Mouse (Mus musculus) kidney, embryonic 15.5 days (tissue): ENCODE measurements at regions not wholly inside any gene's neighbourhood (a gene's known extent, or its start where the extent isn't known, plus 50 kb on each side); places are given as distances from the start of the nearest gene placed in this dataset.
"Not testable (repeated sequence)": the region's sequence is repeated elsewhere in the genome, so short reads cannot be mapped to it uniquely, and the experiment has no call there.

Experiments
- ATAC-seq: fragments of 200-750 bp; cut with Nextera tagmentation; replicated peaks from 2 replicates; pipeline ENCODE4 v1.8.0; 2017; ENCODE audit warnings: moderate TSS enrichment; ENCODE audit not compliant: low FRiP score
- H3K27ac ChIP-seq: fragments of 300-500 bp; sonication (generic); 2 replicates; pipeline ENCODE4 v1.5.1; 2015; ENCODE audit warnings: mild to moderate bottlenecking, inconsistent platforms
- H3K27me3 ChIP-seq: fragments of 300-500 bp; sonication (generic); 2 replicates; pipeline ENCODE4 v1.6.1; 2015; ENCODE audit warnings: inconsistent platforms
- H3K36me3 ChIP-seq: fragments of 300-500 bp; sonication (generic); 2 replicates; pipeline ENCODE4 v1.6.1; 2015; ENCODE audit warnings: inconsistent platforms
- H3K4me1 ChIP-seq: fragments of 300-500 bp; sonication (generic); 2 replicates; pipeline ENCODE4 v1.6.1; 2015; ENCODE audit warnings: inconsistent platforms
- H3K4me2 ChIP-seq: fragments of 300-500 bp; sonication (generic); 2 replicates; pipeline ENCODE4 v1.6.1; 2015; ENCODE audit warnings: moderate library complexity, mild to moderate bottlenecking, inconsistent platforms
- H3K4me3 ChIP-seq: fragments of 300-500 bp; sonication (generic); replicated peaks from 2 replicates; pipeline ENCODE4 v1.5.1; 2015; ENCODE audit warnings: mild to moderate bottlenecking, inconsistent platforms
- H3K9ac ChIP-seq: fragments of 300-500 bp; sonication (generic); 2 replicates; pipeline ENCODE4 v1.6.1; 2015; ENCODE audit warnings: mild to moderate bottlenecking, inconsistent platforms
- H3K9me3 ChIP-seq: fragments of 300-500 bp; sonication (generic); replicated peaks from 2 replicates; pipeline ENCODE4 v1.6.1; 2016; ENCODE audit warnings: inconsistent platforms
- WGBS: fragments of 180-500 bp; shearing (Covaris S2); methylation state at CpG from one replicate; pipeline ENCODE4 v1.1.7; 2015; ENCODE audit warnings: mixed read lengths; 5-methylcytosine and 5-hydroxymethylcytosine counted together

DNA sequence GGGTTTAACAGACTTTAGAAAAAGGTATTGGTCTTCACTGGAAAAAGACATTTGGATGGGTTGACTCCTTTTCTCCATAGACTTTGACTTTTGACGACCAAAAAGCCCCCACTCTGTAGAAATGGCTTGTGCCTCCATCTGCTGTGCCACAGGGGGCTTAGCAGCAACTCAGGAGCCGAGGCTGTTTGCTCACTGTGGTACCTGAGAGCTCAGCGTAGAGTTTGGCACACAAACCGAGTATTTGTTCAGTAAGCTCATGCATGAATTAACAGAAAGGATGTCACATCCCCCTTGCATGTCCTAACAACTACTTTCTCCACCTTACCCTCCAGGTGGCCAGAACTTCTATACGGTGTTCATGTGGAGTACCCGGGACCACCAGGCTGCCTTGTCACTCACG is 149.7 kb upstream of the Map1b start:
- no peaks in the 10 kb centered on the region for H3K4me1 ChIP-seq
- no peaks in the 10 kb centered on the region for H3K9me3 ChIP-seq
- no peak overlapping the region for H3K27ac ChIP-seq
- H3K9ac ChIP-seq: no peak overlapping the region
- no peak for ATAC-seq
- no peak overlapping the region for H3K4me2 ChIP-seq
- H3K4me3 ChIP-seq: no peak overlapping the region
- no peaks in the 10 kb centered on the region for H3K27me3 ChIP-seq
- 77% methylated on average over 7 of the region's 7 CpGs for WGBS
- no peaks in the 10 kb centered on the region for H3K36me3 ChIP-seq

DNA sequence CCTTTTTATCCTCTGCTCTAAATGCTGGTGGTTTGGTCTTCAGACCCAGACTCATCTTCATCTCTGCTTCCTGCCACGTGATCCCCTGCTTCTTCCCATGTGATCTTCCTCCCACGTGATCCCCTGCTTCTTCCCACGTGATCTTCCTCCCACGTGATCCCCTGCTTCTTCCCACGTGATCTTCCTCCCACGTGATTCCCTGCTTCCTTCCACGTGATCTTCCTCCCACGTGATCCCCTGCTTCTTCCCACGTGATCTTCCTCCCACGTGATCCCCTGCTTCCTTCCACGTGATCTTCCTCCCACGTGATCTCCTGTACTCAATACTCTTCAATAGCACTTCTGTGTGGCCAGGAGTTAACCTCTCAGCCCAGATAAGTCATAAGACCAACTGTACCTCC is 147.1 kb upstream of the Map1b start:
- not testable (repeated sequence) for H3K4me1 ChIP-seq, H3K9ac ChIP-seq, H3K4me3 ChIP-seq, H3K36me3 ChIP-seq, ATAC-seq, H3K9me3 ChIP-seq, H3K4me2 ChIP-seq, H3K27ac ChIP-seq, H3K27me3 ChIP-seq
- 84% methylated on average over 12 of the region's 12 CpGs for WGBS

DNA sequence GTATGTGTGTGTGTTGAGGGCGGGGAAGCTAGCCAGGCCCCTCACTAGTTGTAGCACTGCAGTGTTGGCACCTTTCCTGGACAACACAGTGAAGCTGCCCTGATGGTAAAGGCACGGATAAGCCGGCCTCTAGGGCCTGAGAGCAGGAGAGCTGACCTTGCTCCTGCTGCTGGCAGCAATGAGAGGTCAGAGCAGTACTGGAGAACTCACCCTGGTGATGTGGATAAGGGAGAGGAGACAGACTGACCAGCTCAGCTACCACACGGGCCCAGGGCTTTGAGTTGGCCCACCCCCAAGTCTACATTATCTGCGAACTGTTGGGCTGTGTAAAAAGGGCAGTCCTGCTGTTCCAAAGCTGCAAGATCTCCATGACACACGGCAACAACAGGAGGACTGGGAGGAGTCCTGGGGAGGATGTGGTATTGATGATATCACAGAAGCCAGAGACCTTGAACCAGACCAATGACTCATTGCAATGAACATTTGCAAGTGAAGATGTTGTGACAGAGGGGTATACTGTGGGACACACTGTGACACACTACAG is 131.4 kb upstream of the Map1b start:
- ATAC-seq: no peak

DNA sequence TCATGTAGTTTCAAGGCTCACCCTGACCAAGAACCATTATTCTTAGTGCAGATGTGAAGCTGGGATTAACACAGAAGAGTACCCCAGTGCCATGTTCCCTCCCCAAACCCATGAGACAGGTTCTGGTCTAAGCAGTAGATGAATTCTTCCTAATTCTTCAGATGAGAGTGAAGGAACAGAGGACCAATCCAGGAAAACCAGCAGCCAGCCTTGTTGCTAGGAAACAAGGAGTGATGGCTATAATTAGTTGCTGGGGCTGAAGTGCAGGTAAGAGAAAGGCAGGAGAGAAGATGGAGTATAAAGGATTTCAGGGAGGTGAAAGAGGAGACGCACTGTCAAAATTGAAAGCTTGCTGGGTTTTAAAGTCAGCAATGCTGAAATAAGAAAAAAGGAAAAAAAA is 128.4 kb upstream of the Map1b start:
- Histone ChIP-seq H3K9me3 (no peaks in the 10 kb centered on the region), H3K4me3 (no peak overlapping the region), H3K4me1 (no peaks in the 10 kb centered on the region), H3K36me3 (no peaks in the 10 kb centered on the region), H3K27me3 (no peaks in the 10 kb centered on the region), H3K4me2 (no peak overlapping the region), H3K27ac (no peak overlapping the region), H3K9ac (no peak overlapping the region)
- 97% methylated on average over 1 of the region's 1 CpGs for WGBS
- ATAC-seq: no peak

More for the DNA sequence above, 131.4 kb upstream of the Map1b start:
- Histone ChIP-seq H3K4me1 (no peaks in the 10 kb centered on the region), H3K4me2 (no peak overlapping the region), H3K9ac (no peak overlapping the region), H3K27ac (no peak overlapping the region), H3K4me3 (no peak overlapping the region), H3K27me3 (no peaks in the 10 kb centered on the region), H3K36me3 (no peaks in the 10 kb centered on the region), H3K9me3 (no peaks in the 10 kb centered on the region)
- WGBS: 67% methylated on average over 6 of the region's 6 CpGs

DNA sequence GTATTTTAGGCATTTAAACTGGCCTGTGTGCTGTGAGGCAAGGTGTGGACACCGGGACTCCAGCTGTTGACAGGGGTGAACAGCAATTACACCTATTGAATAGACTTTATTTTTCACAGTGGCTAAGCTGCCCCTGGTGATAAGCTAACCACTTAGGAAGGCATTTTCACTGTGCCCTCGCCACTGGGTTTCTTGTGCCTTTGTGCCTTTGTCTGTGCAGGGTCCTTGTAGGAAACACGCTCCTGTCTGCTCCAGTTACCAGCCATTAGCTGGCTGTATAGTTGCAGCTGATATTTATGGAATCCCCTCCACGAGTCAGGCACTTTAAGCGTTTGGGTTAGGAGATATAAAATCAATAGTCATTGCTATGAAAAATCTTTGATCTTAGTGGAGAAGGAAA is 126.5 kb upstream of the Map1b start:
- 68% methylated on average over 5 of the region's 5 CpGs for WGBS
- H3K9ac ChIP-seq: no peak overlapping the region
- no peaks in the 10 kb centered on the region for H3K9me3 ChIP-seq
- no peak overlapping the region for H3K4me2 ChIP-seq
- H3K27me3 ChIP-seq: no peaks in the 10 kb centered on the region
- H3K4me3 ChIP-seq: no peak overlapping the region
- no peak overlapping the region for H3K27ac ChIP-seq
- no peaks in the 10 kb centered on the region for H3K4me1 ChIP-seq
- no peak for ATAC-seq
- H3K36me3 ChIP-seq: no peaks in the 10 kb centered on the region

DNA sequence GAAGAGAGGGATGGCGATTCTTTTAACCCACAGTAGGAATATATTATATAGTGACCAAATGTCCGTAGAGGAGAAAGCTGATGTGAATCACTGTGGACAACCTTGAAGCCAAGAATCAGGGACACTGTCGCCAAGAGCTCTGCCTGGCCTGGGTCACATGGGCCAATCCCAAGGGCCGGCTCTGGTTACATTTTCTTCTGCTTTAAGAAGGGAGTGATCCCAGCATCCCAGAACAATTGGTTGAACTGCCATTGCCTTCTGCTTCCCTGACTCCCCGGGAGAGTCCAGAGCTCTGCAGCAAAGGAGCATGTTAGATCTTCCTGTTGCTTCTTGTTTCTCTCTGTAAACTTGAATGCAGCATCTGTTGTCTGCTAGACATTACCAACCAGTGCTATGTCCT is 126.0 kb upstream of the Map1b start:
- no peaks in the 10 kb centered on the region for H3K9me3 ChIP-seq
- no peaks in the 10 kb centered on the region for H3K4me1 ChIP-seq
- 58% methylated on average over 5 of the region's 5 CpGs for WGBS
- H3K9ac ChIP-seq: no peak overlapping the region
- no peak overlapping the region for H3K4me2 ChIP-seq
- H3K36me3 ChIP-seq: no peaks in the 10 kb centered on the region
- H3K27ac ChIP-seq: no peak overlapping the region
- no peak overlapping the region for H3K4me3 ChIP-seq
- no peaks in the 10 kb centered on the region for H3K27me3 ChIP-seq
- ATAC-seq: no peak

DNA sequence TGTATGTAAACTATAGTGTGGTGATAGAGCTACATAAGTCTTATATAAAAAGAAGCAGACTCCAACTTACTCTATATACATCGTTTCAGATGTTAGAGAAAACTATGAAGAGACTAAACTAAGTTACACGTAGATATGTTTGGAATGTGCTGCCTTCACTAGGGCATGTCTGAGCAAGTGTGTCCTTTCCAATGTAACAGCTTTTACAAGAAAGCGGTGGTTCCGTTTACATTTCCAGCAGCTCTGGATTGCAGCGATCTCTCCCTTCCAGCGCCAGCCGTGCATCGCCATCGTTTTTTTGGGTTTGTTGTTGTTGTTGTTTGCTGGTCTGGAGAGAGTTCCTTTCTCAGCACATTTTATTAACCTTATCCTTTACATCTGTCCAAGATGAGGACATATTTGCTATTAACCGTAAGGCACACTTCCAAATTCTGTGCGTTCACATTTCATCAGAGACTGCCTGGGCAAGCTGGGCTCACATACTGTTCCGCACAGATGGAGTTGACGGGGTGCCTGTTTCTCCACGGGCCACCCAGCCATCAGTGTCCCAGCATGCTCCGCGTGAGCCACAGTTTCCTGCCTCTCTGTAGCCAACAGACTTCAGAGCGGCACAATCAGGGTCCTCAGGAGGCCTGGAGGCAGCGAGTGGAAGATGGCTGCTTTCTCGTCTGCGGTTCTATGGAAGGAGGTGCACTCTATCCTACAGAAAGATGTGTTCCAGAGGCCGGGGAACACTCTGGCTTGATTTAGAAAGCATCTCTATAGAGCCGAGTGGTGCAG is 125.2 kb upstream of the Map1b start:
- no peaks in the 10 kb centered on the region for H3K36me3 ChIP-seq

DNA sequence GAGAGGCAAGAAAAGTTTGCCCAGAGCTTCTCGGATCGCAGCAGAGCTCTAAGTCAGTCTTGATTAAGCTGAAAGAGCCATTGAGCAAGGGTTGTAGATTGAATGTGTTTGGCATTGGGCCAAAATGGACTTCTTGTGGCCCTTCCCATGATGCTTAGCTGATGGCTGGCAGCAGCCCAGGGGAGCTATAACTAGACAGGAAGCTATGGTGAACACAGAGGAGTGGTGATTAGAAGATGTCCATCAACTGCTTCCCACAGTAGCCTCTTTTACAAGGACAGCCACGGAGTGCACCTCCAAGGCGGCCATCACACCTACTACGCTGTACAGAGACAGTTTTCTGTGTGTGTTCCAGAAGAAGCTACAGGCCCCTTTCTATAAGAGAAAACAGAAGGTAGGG is 116.4 kb upstream of the Map1b start:
- 0 out of 2 replicates have a peak, but pooled peaks cover 3% of the 10 kb centered on the region for H3K4me1 ChIP-seq
- H3K27ac ChIP-seq: no peak overlapping the region
- H3K36me3 ChIP-seq: no peaks in the 10 kb centered on the region
- H3K9ac ChIP-seq: no peak overlapping the region
- no peak overlapping the region for H3K4me3 ChIP-seq
- no peaks in the 10 kb centered on the region for H3K27me3 ChIP-seq
- H3K4me2 ChIP-seq: no peak overlapping the region
- WGBS: 83% methylated on average over 5 of the region's 5 CpGs
- ATAC-seq: no peak
- no peaks in the 10 kb centered on the region for H3K9me3 ChIP-seq

More for the DNA sequence above, 125.2 kb upstream of the Map1b start:
- H3K27me3 ChIP-seq: no peaks in the 10 kb centered on the region
- ATAC-seq: no peak
- no peaks in the 10 kb centered on the region for H3K4me1 ChIP-seq
- 83% methylated on average over 22 of the region's 22 CpGs for WGBS
- H3K9ac ChIP-seq: no peak overlapping the region
- H3K9me3 ChIP-seq: no peaks in the 10 kb centered on the region
- no peak overlapping the region for H3K27ac ChIP-seq
- H3K4me2 ChIP-seq: no peak overlapping the region
- no peak overlapping the region for H3K4me3 ChIP-seq

DNA sequence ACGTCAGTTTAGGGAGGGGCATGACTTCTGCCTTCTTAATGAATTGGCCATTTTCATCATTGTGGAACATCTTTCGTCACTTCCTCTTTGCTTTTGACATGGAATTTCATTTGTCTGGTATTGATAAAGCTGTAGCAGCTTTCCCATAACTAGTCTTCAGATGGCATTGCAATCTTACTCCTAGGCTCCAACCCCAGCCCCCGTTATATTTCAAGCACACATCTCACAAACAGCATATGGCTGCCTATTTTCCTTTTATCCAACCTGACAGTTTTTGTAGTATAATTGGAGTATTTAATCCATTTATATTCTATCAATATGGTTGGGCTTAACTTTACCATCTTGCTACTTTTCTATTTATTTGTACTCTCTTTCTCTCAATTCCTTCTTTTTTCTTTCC is 114.5 kb upstream of the Map1b start:
- H3K4me3 ChIP-seq: no peak overlapping the region
- no peaks in the 10 kb centered on the region for H3K27me3 ChIP-seq
- no peaks in the 10 kb centered on the region for H3K36me3 ChIP-seq
- H3K27ac ChIP-seq: no peak overlapping the region
- H3K9me3 ChIP-seq: no peaks in the 10 kb centered on the region
- no peak overlapping the region for H3K4me2 ChIP-seq
- 0 out of 2 replicates have a peak, but pooled peaks cover 3% of the 10 kb centered on the region for H3K4me1 ChIP-seq
- no peak overlapping the region for H3K9ac ChIP-seq
- WGBS: 84% methylated on average over 3 of the region's 3 CpGs
- no peak for ATAC-seq

DNA sequence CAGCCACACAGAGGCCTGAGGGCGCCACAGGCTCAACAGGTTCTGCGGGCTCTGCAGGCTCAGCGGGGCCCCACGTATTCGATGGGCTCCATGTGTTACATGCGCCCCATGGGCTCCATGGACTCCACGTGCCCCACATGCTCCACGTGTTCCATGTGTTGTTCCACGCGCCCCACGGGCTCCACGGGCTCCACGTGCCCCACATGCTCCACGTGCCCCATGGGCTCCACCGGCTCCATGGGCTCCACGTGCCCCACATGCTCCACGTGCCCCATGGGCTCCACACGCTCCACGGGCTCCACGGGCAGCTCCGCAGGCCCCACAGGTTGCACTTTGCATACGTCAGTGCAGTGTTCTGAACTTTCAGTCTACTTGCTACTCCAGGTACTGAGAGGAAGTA is 114.0 kb upstream of the Map1b start:
- no peaks in the 10 kb centered on the region for H3K9me3 ChIP-seq
- H3K27ac ChIP-seq: no peak overlapping the region
- no peak overlapping the region for H3K4me2 ChIP-seq
- H3K27me3 ChIP-seq: no peaks in the 10 kb centered on the region
- no peak overlapping the region for H3K4me3 ChIP-seq
- H3K9ac ChIP-seq: no peak overlapping the region
- ATAC-seq: no peak
- 0 out of 2 replicates have a peak, but pooled peaks cover 3% of the 10 kb centered on the region for H3K4me1 ChIP-seq
- 93% methylated on average over 22 of the region's 22 CpGs for WGBS
- H3K36me3 ChIP-seq: no peaks in the 10 kb centered on the region

DNA sequence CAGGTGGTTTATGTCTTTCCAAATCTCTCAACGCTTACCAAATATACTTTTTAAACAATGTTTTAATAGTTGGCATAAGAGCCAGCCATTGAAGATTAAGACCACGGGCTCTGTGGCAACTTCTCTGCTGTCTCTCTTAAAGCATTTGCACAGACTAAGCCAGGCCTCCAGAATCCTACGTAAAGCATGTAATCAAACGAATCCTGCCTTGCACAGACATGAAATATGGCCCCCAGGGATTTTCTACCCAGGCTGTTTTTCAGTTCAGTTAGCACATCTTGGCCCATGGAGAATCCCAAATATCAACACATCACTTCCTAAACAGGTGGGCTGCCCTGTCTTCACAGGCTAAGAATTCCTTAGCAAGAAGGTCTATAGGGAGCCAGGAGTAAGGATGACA is 108.9 kb upstream of the Map1b start:
- WGBS: 37% methylated on average over 4 of the region's 4 CpGs
- Histone ChIP-seq H3K4me2 (no peak overlapping the region), H3K36me3 (no peaks in the 10 kb centered on the region), H3K9ac (no peak overlapping the region), H3K4me3 (no peak overlapping the region), H3K4me1 (no peaks in the 10 kb centered on the region), H3K27ac (no peak overlapping the region), H3K9me3 (no peaks in the 10 kb centered on the region), H3K27me3 (no peaks in the 10 kb centered on the region)
- no peak for ATAC-seq

DNA sequence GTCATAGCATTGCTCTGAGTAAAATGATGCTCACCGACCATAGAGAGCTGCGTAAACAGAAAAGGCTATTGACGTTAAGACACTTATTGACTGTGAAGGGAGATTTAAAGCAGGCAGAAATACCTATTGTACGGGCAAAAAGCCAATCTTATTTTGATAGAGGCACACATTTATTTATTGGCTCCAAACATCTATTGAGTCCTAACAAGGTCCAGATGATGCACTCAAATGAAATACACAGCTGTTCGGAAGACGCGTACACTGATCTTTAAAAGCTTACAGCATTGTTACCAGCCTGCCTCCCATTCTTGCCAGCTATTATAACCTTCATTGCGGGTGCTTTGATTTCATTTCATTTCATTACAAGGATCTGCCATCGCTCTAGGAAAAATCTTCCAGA is 102.0 kb upstream of the Map1b start:
- H3K27ac ChIP-seq: no peak overlapping the region
- WGBS: 80% methylated on average over 9 of the region's 9 CpGs
- H3K4me2 ChIP-seq: no peak overlapping the region
- no peak overlapping the region for H3K4me3 ChIP-seq
- no peaks in the 10 kb centered on the region for H3K27me3 ChIP-seq
- H3K36me3 ChIP-seq: no peaks in the 10 kb centered on the region
- H3K9ac ChIP-seq: no peak overlapping the region
- H3K4me1 ChIP-seq: no peaks in the 10 kb centered on the region; the same call in 1 of the 2 replicates
- ATAC-seq: no peak
- no peaks in the 10 kb centered on the region for H3K9me3 ChIP-seq

DNA sequence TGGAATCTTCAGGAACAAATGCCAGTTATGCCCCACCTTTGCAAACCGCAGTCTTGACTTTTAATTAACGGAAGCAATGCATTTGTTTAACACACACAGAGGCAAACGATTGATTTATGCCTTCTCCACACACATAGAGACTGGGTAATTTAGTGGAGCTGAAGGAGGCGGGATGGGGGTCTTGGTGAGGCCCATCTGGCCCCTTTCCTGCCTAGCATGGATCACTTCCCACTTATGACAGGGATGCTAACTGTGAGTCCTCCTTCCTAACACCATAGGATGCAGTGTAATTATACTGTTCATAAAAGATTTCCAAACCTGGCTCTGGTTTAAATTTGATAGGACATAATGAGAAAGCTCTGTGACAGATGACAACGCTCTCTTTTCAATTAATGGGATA is 101.1 kb upstream of the Map1b start:
- no peak overlapping the region for H3K4me2 ChIP-seq
- H3K9me3 ChIP-seq: no peaks in the 10 kb centered on the region
- 30% methylated on average over 5 of the region's 5 CpGs for WGBS
- no peaks in the 10 kb centered on the region; the same call in 1 of the 2 replicates for H3K4me1 ChIP-seq
- H3K4me3 ChIP-seq: no peak overlapping the region
- H3K27ac ChIP-seq: no peak overlapping the region
- H3K27me3 ChIP-seq: no peaks in the 10 kb centered on the region
- H3K36me3 ChIP-seq: no peaks in the 10 kb centered on the region
- ATAC-seq: no peak
- H3K9ac ChIP-seq: no peak overlapping the region
